Mouse (Mus musculus) G1E (cell line): ENCODE measurements around the gene Scn7a. TPM values are rescaled to one million over a fixed set of nuclear protein-coding genes. Genes with fewer than 3 reads are reported as not detected.

Experiments used
- ATAC-seq: 2 replicates; pipeline ENCODE4 v1.8.0; 2016; ENCODE audit warnings: mild to moderate bottlenecking; ENCODE audit not compliant: insufficient number of reproducible peaks, poor library complexity, low FRiP score, severe bottlenecking; ENCODE audit errors: extremely low read depth
- DNase-seq: peaks from one replicate; pipeline ENCODE4 v3.0.0; 2012; ENCODE audit warnings: low spot score
- H3K27me3 ChIP-seq: 2 replicates; pipeline ENCODE4 v1.6.1; 2012; ENCODE audit warnings: mild to moderate bottlenecking, low read length, inconsistent platforms; ENCODE audit not compliant: insufficient read depth
- H3K36me3 ChIP-seq: replicated peaks from 2 replicates; pipeline ENCODE3; 2012; ENCODE audit warnings: mild to moderate bottlenecking, inconsistent platforms
- H3K4me1 ChIP-seq: 2 replicates; pipeline ENCODE4 v1.6.1; 2012; ENCODE audit warnings: low read depth, low read length, inconsistent platforms, mixed read lengths; ENCODE audit not compliant: insufficient read depth
- H3K4me3 ChIP-seq: 2 replicates; pipeline ENCODE4 v1.5.1; 2012; ENCODE audit warnings: low read depth, mild to moderate bottlenecking, inconsistent platforms, low read length, moderate library complexity, mixed read lengths
- H3K9me3 ChIP-seq: replicated peaks from 2 replicates; pipeline ENCODE4 v1.6.1; 2012; ENCODE audit warnings: inconsistent platforms
- CTCF ChIP-seq: IDR thresholded peaks from 2 replicates; pipeline ENCODE4 v1.5.1; 2012; ENCODE audit warnings: low read depth, low read length, inconsistent platforms, mixed read lengths
- GATA1 ChIP-seq: IDR thresholded peaks from 2 replicates; pipeline ENCODE4 v1.6.1; 2012; ENCODE audit warnings: borderline replicate concordance, low read length, inconsistent platforms, mixed read lengths
- GATA2 ChIP-seq: IDR thresholded peaks from 2 replicates; pipeline ENCODE4 v1.6.1; 2012; ENCODE audit warnings: low read depth, low read length, inconsistent platforms, borderline replicate concordance
- POLR2AphosphoS5 ChIP-seq: IDR thresholded peaks from 2 replicates; pipeline ENCODE4 v1.6.1; 2012; ENCODE audit warnings: low read depth, low read length, inconsistent platforms; ENCODE audit not compliant: insufficient replicate concordance
- TAL1 ChIP-seq: conservative IDR thresholded peaks from 2 replicates; pipeline ENCODE4 v1.6.1; 2012; ENCODE audit warnings: low read depth, low read length, inconsistent platforms, mixed read lengths
- polyA plus RNA-seq: library from polyadenylated mRNA; stranded (reverse); fragments of >175 nt; gene quantifications from 2 replicates; pipeline ENCODE4 v1.2.3, GENCODE M21; 2012
- total RNA-seq, 2 experiments: library from RNA; stranded (forward) in 1 of 2; stranded (reverse) in 1 of 2; fragments of 200-1000 nt in 1 of 2; fragments of >200 nt in 1 of 2; fragmentation: Nextera tagmentation in 1 of 2; gene quantifications; 2 replicates each; pipeline ENCODE4 v1.2.3; 2014 to 2017

Scn7a gene
- not detected in 2 replicates for total RNA-seq (2014; fragmentation: Nextera tagmentation)
- 0.06 and 0.11 TPM in 2 replicates for total RNA-seq (2017)
- not detected in 2 replicates for polyA plus RNA-seq

- H3K9me3 ChIP-seq = peaks cover 5% of the 10 kb centered on the region; the same call in 1 of the 2 replicates
- no peaks in the 10 kb centered on the region for H3K27me3 ChIP-seq
- TF ChIP-seq GATA2 = no peak
- no peak for TF ChIP-seq CTCF
- TF ChIP-seq POLR2AphosphoS5 = no peak
- no peak for TF ChIP-seq TAL1
- no peak for TF ChIP-seq GATA1
- ATAC-seq = no peak
- no peak within 1 kb of the TSS for H3K4me3 ChIP-seq
- DNase-seq = no peak
- no peaks in the 10 kb centered on the region for H3K36me3 ChIP-seq
- H3K4me1 ChIP-seq = no peaks in the 10 kb centered on the region
Observed at GRCm38 (mm10) chr2:66784765-66785164, at the start of gene Scn7a. Scn7a (minus strand) TSS chr2:66784914.

DNA sequence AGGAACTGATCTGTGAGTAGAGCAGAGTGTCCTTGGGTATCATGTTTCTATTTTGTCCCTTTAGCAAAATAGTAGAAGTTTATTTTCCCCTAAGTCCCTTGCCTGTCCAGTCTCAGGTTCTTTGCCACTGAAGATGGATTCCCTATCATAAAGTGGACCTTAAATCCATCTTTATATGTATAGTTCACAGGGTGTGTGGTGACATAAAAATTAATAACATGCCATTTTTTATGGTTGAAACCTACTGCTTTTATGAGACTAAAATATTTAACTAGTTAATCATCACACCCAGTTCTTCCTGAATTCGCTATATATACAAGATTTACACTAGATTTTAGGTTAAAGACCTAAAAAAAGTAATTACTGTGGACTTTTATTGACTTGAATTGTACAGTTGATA lies 43.0 kb upstream of the Scn7a start:
- no peaks in the 10 kb centered on the region for H3K27me3 ChIP-seq
- DNase-seq = no peak
- no peak overlapping the region for H3K4me3 ChIP-seq
- ATAC-seq = no peak
- no peaks in the 10 kb centered on the region for H3K4me1 ChIP-seq
- no peak for TF ChIP-seq GATA2
- no peak for TF ChIP-seq CTCF
- no peak for TF ChIP-seq GATA1
- TF ChIP-seq TAL1 = no peak
- TF ChIP-seq POLR2AphosphoS5 = no peak
- H3K36me3 ChIP-seq = no peaks in the 10 kb centered on the region
- H3K9me3 ChIP-seq = no peaks in the 10 kb centered on the region

DNA sequence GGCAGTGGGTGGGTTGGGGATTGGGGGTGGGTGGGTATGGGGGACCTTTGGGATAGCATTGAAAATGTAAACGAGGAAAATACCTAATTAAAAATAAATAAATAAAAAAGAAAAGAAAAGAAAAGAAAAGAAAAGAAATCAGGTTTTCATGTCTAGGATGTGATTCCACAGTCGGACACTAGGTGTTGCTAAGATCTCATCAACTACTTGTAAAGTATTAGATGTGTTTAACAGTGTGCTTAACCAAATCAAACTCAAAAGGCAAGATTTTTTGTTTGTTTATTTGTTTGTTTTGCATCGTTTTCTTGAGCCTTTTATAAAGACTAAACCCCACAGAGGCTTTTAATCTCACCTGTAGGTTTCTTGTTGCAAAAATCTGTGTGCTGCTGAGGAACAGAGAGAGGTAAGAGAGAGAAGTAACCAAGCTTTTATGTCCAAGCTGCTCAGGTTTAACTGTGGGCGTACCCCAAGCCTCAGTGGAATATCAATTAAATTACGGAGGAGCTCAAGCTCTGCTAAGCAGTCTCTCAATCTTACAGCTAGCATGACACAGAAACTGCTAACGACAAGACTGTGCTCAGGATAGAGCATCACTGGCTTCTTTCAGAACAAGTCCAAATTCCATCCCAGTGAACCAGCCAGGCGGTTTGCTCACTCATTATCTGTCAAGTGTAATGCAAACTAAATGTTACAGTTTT lies 35.3 kb upstream of the Scn7a start:
- Histone ChIP-seq H3K4me3 (no peak overlapping the region), H3K36me3 (no peaks in the 10 kb centered on the region), H3K4me1 (no peaks in the 10 kb centered on the region), H3K9me3 (no peaks in the 10 kb centered on the region), H3K27me3 (no peaks in the 10 kb centered on the region)
- ATAC-seq (no peak), DNase-seq (no peak)
- TF ChIP-seq POLR2AphosphoS5 (no peak), CTCF (no peak), GATA2 (no peak), GATA1 (no peak), TAL1 (no peak)

GRCm38 (mm10) chr2:66799676-66800249 lies 15.0 kb upstream of the Scn7a start:
- no peak overlapping the region for H3K4me3 ChIP-seq
- H3K36me3 ChIP-seq = no peaks in the 10 kb centered on the region
- TF ChIP-seq TAL1 (no peak), GATA2 (no peak), CTCF (no peak), POLR2AphosphoS5 (no peak), GATA1 (no peak)
- DNase-seq (no peak), ATAC-seq (no peak)
- no peaks in the 10 kb centered on the region for H3K27me3 ChIP-seq
- no peaks in the 10 kb centered on the region for H3K4me1 ChIP-seq
- H3K9me3 ChIP-seq = no peaks in the 10 kb centered on the region

DNA sequence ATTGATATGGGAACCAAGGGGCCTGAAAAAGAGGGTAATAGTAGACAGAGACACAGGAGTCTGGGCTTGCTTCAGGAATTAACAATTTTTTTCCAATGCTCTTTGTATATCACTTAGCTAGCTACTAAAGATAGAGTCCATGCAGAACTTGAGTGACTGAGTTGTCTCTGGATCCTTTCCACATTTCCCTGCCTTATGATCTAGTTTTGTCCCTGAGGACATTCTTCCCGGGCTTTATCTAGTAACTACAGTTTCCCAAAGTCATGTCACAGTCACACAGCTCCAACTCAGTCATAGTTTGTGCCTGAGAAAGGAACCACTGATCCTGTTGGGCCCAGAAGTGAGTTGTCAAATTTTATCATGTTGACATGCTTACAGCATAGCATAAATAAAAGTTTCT lies 12.8 kb upstream of the Scn7a start:
- Histone ChIP-seq H3K4me1 (no peaks in the 10 kb centered on the region), H3K36me3 (no peaks in the 10 kb centered on the region), H3K9me3 (no peaks in the 10 kb centered on the region), H3K27me3 (no peaks in the 10 kb centered on the region), H3K4me3 (no peak overlapping the region)
- TF ChIP-seq GATA1 (no peak), CTCF (no peak), GATA2 (no peak), POLR2AphosphoS5 (no peak), TAL1 (no peak)
- ATAC-seq (no peak), DNase-seq (no peak)

DNA sequence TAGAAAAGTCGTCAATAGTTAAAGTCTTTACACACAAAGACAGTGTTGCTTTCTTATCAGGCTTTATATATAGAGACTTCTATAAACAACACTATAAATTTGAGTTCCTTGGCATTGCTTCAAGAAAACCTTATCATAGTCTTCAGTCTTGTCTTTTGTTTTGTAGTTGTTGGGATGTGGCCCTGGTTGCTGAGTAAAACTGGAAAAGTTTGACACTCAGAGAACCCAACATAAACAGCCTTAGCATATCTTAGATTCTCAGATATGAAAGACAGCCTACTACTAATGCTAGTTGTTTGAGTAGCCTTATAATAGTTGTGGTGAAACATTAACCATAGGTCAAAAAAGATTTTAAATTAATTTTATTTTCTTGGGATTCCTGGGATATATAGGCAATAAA lies 6.9 kb upstream of the Scn7a start:
- H3K36me3 ChIP-seq = no peaks in the 10 kb centered on the region
- no peak for ATAC-seq
- TF ChIP-seq POLR2AphosphoS5 (no peak), CTCF (no peak), TAL1 (no peak), GATA2 (no peak), GATA1 (no peak)
- H3K4me3 ChIP-seq = no peak overlapping the region
- no peaks in the 10 kb centered on the region for H3K9me3 ChIP-seq
- H3K4me1 ChIP-seq = no peaks in the 10 kb centered on the region
- no peak for DNase-seq
- no peaks in the 10 kb centered on the region for H3K27me3 ChIP-seq
